Mouse (Mus musculus) 3134 (cell line): ENCODE results near the gene Stfa3.
A peak's percentile ranks its signal among the peaks of the same experiment; 100 is the strongest.
"Not testable (repeated sequence)": the region's sequence is repeated elsewhere in the genome, so short reads cannot be mapped to it uniquely, and the experiment has no call there.

ENCODE experiments used
- DNase-seq: peaks from one replicate; pipeline ENCODE4 v3.0.0-alpha.2; 2011; ENCODE audit warnings: low spot score; ENCODE audit not compliant: insufficient read length; ENCODE audit errors: extremely low read depth

Gene Stfa3

GRCm38 (mm10) chr16:36455342-36455802, at the start of gene Stfa3:
Gene Stfa3, minus strand, starts transcription at chr16:36455392.
- DNase-seq: no peak

- no peak for DNase-seq
These were observed 47.1 kb upstream of the Stfa3 start for GRCm38 (mm10) chr16:36502286-36502685.

- no peak for DNase-seq
These were observed 37.2 kb upstream of the Stfa3 start for GRCm38 (mm10) chr16:36492420-36492819.

- DNase-seq: no peak
These were observed 21.7 kb upstream of the Stfa3 start for GRCm38 (mm10) chr16:36476866-36477265.

GRCm38 (mm10) chr16:36475530-36475929, 20.3 kb upstream of the Stfa3 start:
- no peak for DNase-seq

- DNase-seq: no peak
These were observed 19.7 kb upstream of the Stfa3 start for GRCm38 (mm10) chr16:36474849-36475248.

GRCm38 (mm10) chr16:36473217-36474216, 18.3 kb upstream of the Stfa3 start:
- no peak for DNase-seq

- DNase-seq: no peak
These were observed 16.0 kb upstream of the Stfa3 start for GRCm38 (mm10) chr16:36471066-36471633.

GRCm38 (mm10) chr16:36469955-36470478, 14.8 kb upstream of the Stfa3 start:
- DNase-seq: no peak

- peak; percentile 7 for DNase-seq
These were observed 14.2 kb upstream of the Stfa3 start for GRCm38 (mm10) chr16:36469367-36469766.

- DNase-seq: no peak
These were observed 13.7 kb upstream of the Stfa3 start for GRCm38 (mm10) chr16:36468862-36469261.

- no peak for DNase-seq
These were observed 12.7 kb upstream of the Stfa3 start for GRCm38 (mm10) chr16:36467936-36468335.

- DNase-seq: no peak
These were observed 10.2 kb upstream of the Stfa3 start for GRCm38 (mm10) chr16:36465436-36465835.

GRCm38 (mm10) chr16:36464076-36464475, 8.9 kb upstream of the Stfa3 start:
- DNase-seq: no peak

GRCm38 (mm10) chr16:36460426-36460825, 5.2 kb upstream of the Stfa3 start:
- DNase-seq: no peak

- DNase-seq: not testable (repeated sequence)
These were observed 34.2 kb downstream of the Stfa3 start for GRCm38 (mm10) chr16:36420979-36421378.

GRCm38 (mm10) chr16:36408357-36408756, 46.8 kb downstream of the Stfa3 start, which contains the start of gene Stfa2:
Gene Stfa2, minus strand, starts transcription at chr16:36408457.
- no peak for DNase-seq
